9 mouse cellular contexts compared by ENCODE assay signal in the genomic region with DNA sequence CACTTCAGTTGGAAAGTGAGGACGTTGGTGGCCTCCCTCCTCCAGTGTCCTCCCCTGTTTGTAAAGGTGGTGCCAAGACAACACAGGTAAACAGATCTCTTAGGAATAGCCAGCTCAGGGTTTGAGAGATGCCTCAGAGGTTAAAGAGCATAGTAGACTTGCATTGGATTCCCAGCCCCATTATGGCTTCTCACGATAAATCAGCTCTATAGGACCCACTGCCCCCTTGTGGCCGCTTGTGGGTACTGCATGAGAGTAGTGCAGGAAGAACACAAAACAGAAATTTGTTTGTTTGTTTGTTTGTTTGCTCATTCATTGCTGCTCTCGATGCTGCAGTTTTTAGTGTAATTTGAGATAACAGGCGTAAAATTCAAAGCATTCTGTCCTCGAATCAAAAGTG.
DNase-seq lines count a peak whose midpoint lies in the region; ATAC-seq lines count a peak whose summit lies in the region.
"Had no signal": no experiment of that assay in that cellular context is flagged by ENCODE, and none has a peak within 500 bp of the region (broad histone marks: within the 10 kb centered on the region; RNA-seq: fewer than 3 reads in every experiment).

No protein-coding gene starts in this region.

- H3K4me2 ChIP-seq in heart, embryonic 11.5 days: no peak overlapping the region
- H3K4me2 ChIP-seq: embryonic facial prominence, embryonic 15.5 days had no signal

- peaks cover 4% of the 10 kb centered on the region; the same call in 1 of the 2 replicates for H3K4me1 ChIP-seq in heart, embryonic 11.5 days (ENCODE audit: control insufficient read depth, insufficient read depth, low read length)
- H3K4me1 ChIP-seq: embryonic facial prominence, embryonic 15.5 days had no signal

- 29% methylated on average over 6 of the region's 6 CpGs for WGBS in heart, embryonic 11.5 days (ENCODE audit: insufficient replicate concordance)

- no peaks in the 10 kb centered on the region for H3K27me3 ChIP-seq in heart, embryonic 11.5 days (ENCODE audit: control insufficient read depth, insufficient read depth, low read length)
- H3K27me3 ChIP-seq: embryonic facial prominence, embryonic 15.5 days had no signal

- H3K9me3 ChIP-seq in heart, embryonic 11.5 days (replicated peaks; ENCODE audit: control insufficient read depth, low read length): no peaks in the 10 kb centered on the region
- H3K9me3 ChIP-seq: embryonic facial prominence, embryonic 15.5 days had no signal

- no peaks in the 10 kb centered on the region for H3K36me3 ChIP-seq in heart, embryonic 11.5 days (ENCODE audit: control insufficient read depth, insufficient read depth, low read length)
- H3K36me3 ChIP-seq: embryonic facial prominence, embryonic 15.5 days had no signal

- H3K9ac ChIP-seq in heart, embryonic 11.5 days (ENCODE audit: low read depth, low read length): no peak overlapping the region
- H3K9ac ChIP-seq: embryonic facial prominence, embryonic 15.5 days had no signal

- ATAC-seq in heart, embryonic 11.5 days (replicated peaks; ENCODE audit: insufficient number of reproducible peaks, low FRiP score, low TSS enrichment): no peak
- 0 out of 2 replicates have a peak, but pooled peaks have one; percentile 51 for ATAC-seq in megakaryocyte-erythroid progenitor cell, adult 5-6 weeks (replicated peaks; ENCODE audit: low FRiP score, low TSS enrichment, poor library complexity, severe bottlenecking)

- H3K4me3 ChIP-seq in heart, embryonic 11.5 days (ENCODE audit: low read depth, low read length): no peak overlapping the region
- H3K4me3 ChIP-seq: embryonic facial prominence, embryonic 15.5 days had no signal

- H3K27ac ChIP-seq in heart, embryonic 11.5 days (ENCODE audit: low read depth, low read length): no peak overlapping the region
- H3K27ac ChIP-seq: embryonic facial prominence, embryonic 15.5 days had no signal

- peak; percentile 41 for DNase-seq in heart, adult 8-10 months (ENCODE audit: low spot score)
- peak; percentile 63 for DNase-seq in A20 (ENCODE audit: low read depth, low spot score)
- DNase-seq in T-cell, adult 2 months (ENCODE audit: low spot score): peak; percentile 49
- peak; percentile 70 to 77 for DNase-seq in cerebellum, postnatal 36 days
- DNase-seq in kidney, postnatal 10 days: peak; percentile 79
- DNase-seq in testis, postnatal 10 days (ENCODE audit: low spot score): peak; percentile 82
